Mouse (Mus musculus): ENCODE data around the gene Hist1h3a.
"Not testable (repeated sequence)": the region's sequence is repeated elsewhere in the genome, so short reads cannot be mapped to it uniquely, and the experiment has no call there.

GRCm38 (mm10) chr13:23717593-23718245 lies 44.5 kb downstream of the Hist1h3a start:
- TF ChIP-seq CTCF (IDR thresholded peaks at IDR 0.05; ENCODE audit: borderline replicate concordance, insufficient read depth, low read depth, low read length); POLR2A (IDR thresholded peaks at IDR 0.05; ENCODE audit: borderline replicate concordance, insufficient read depth, low read length): not testable (repeated sequence)
